Mouse (Mus musculus) mature B cell (primary cell): ENCODE measurements around the gene Lrrc43.

ENCODE experiments used
- in situ Hi-C: fragments of 300-500 bp; cut with MboI; formaldehyde crosslinking; loops from 2 replicates; pipeline ENCODE4 v1.14.3; 2019

The Lrrc43 gene

GRCm38 (mm10) chr5:123514871-123515270, 25.8 kb downstream of the Lrrc43 start:
- in situ Hi-C loops = no loop called here

- in situ Hi-C loops = no loop called here
These were observed 31.6 kb downstream of the Lrrc43 start for GRCm38 (mm10) chr5:123520666-123521065.

- in situ Hi-C loops = no loop called here
These were observed 32.5 kb downstream of the Lrrc43 start for GRCm38 (mm10) chr5:123521621-123522020.

GRCm38 (mm10) chr5:123522166-123522565, 33.1 kb downstream of the Lrrc43 start:
- in situ Hi-C loops = no loop called here

GRCm38 (mm10) chr5:123523692-123524392, 34.7 kb downstream of the Lrrc43 start, which contains the start of gene Diablo:
Diablo (minus strand) TSS chr5:123524176.
- in situ Hi-C loops = no loop called here

GRCm38 (mm10) chr5:123524393-123524750, 35.3 kb downstream of the Lrrc43 start:
- in situ Hi-C loops = no loop called here

- in situ Hi-C loops = no loop called here
These were observed 36.2 kb downstream of the Lrrc43 start, which contains the start of gene Gm49027 for GRCm38 (mm10) chr5:123525281-123525680. Gm49027 (minus strand) TSS chr5:123525488.

- in situ Hi-C loops = no loop called here
These were observed 36.9 kb downstream of the Lrrc43 start for GRCm38 (mm10) chr5:123525916-123526495.

GRCm38 (mm10) chr5:123528641-123529040, 39.5 kb downstream of the Lrrc43 start:
- in situ Hi-C loops = no loop called here

- in situ Hi-C loops = no loop called here
These were observed 41.0 kb downstream of the Lrrc43 start for GRCm38 (mm10) chr5:123530056-123530455.

- in situ Hi-C loops = no loop called here
These were observed 44.7 kb downstream of the Lrrc43 start for GRCm38 (mm10) chr5:123533801-123534200.

GRCm38 (mm10) chr5:123555693-123556092, 66.6 kb downstream of the Lrrc43 start:
- in situ Hi-C loops = no loop called here

GRCm38 (mm10) chr5:123556451-123556850, 67.3 kb downstream of the Lrrc43 start:
- in situ Hi-C loops = no loop called here
